Mouse (Mus musculus): ENCODE measurements around the gene Enho. TPM values are rescaled to one million over a fixed set of nuclear protein-coding genes. Genes with fewer than 3 reads are reported as not detected.

Enho gene
- polyA plus RNA-seq, 1 experiment from 2014 or later, result 33.7 TPM

- Histone ChIP-seq H3K36me3 (no peaks in the 10 kb centered on the region), H3K27ac (no peak overlapping the region), H3K27me3 (no peaks in the 10 kb centered on the region), H3K9ac (peak overlapping the region; percentile 7; the same call in 1 of the 2 replicates), H3K4me1 (peaks cover 52% of the 10 kb centered on the region), H3K4me3 (no peak overlapping the region), H3K9me3 (no peaks in the 10 kb centered on the region), H3K4me2 (replicated peaks) (no peak overlapping the region)
- ATAC-seq (ENCODE audit: insufficient number of reproducible peaks, insufficient read depth, low FRiP score, low TSS enrichment), result no peak
- WGBS, result 54% methylated on average over 13 of the region's 13 CpGs
Measured at GRCm38 (mm10) chr4:41677006-41677629, 37.0 kb upstream of the Enho start.

GRCm38 (mm10) chr4:41676248-41677005, 36.3 kb upstream of the Enho start:
- ATAC-seq (ENCODE audit: insufficient number of reproducible peaks, insufficient read depth, low FRiP score, low TSS enrichment), result no peak
- Histone ChIP-seq H3K4me1 (peaks cover 54% of the 10 kb centered on the region), H3K4me3 (no peak overlapping the region), H3K36me3 (no peaks in the 10 kb centered on the region), H3K9me3 (no peaks in the 10 kb centered on the region), H3K4me2 (replicated peaks) (no peak overlapping the region), H3K27ac (no peak overlapping the region; the same call in 1 of the 2 replicates), H3K9ac (no peak overlapping the region), H3K27me3 (no peaks in the 10 kb centered on the region)
- WGBS, result 62% methylated on average over 17 of the region's 17 CpGs

- H3K36me3 ChIP-seq, result 0 out of 2 replicates have a peak, but pooled peaks cover 4% of the 10 kb centered on the region
- no peaks in the 10 kb centered on the region for H3K27me3 ChIP-seq
- H3K4me3 ChIP-seq, result no peak overlapping the region
- WGBS, result 66% methylated on average over 19 of the region's 19 CpGs
- H3K9me3 ChIP-seq, result no peaks in the 10 kb centered on the region
- no peak overlapping the region for H3K27ac ChIP-seq
- H3K9ac ChIP-seq, result no peak overlapping the region
- H3K4me2 ChIP-seq (replicated peaks), result no peak overlapping the region
- no peak for ATAC-seq (ENCODE audit: insufficient number of reproducible peaks, insufficient read depth, low FRiP score, low TSS enrichment)
- peaks cover 37% of the 10 kb centered on the region for H3K4me1 ChIP-seq
Measured at GRCm38 (mm10) chr4:41673186-41673585, 33.1 kb upstream of the Enho start.

GRCm38 (mm10) chr4:41672522-41672963, 32.4 kb upstream of the Enho start:
- Histone ChIP-seq H3K27ac (0 out of 2 replicates have a peak overlapping the region, but pooled peaks have one; percentile 26), H3K27me3 (no peaks in the 10 kb centered on the region), H3K4me2 (replicated peaks) (no peak overlapping the region), H3K36me3 (0 out of 2 replicates have a peak, but pooled peaks cover 4% of the 10 kb centered on the region), H3K9ac (no peak overlapping the region), H3K4me3 (no peak overlapping the region), H3K4me1 (peaks cover 33% of the 10 kb centered on the region), H3K9me3 (no peaks in the 10 kb centered on the region)
- ATAC-seq (ENCODE audit: insufficient number of reproducible peaks, insufficient read depth, low FRiP score, low TSS enrichment), result 0 out of 2 replicates have a peak, but pooled peaks have one; percentile 4
- 39% methylated on average over 8 of the region's 8 CpGs for WGBS

GRCm38 (mm10) chr4:41671963-41672480, 31.9 kb upstream of the Enho start:
- H3K4me3 ChIP-seq, result no peak overlapping the region
- WGBS, result 11% methylated on average over 8 of the region's 8 CpGs
- peak; percentile 44; the same call in 1 of the 2 replicates for ATAC-seq (ENCODE audit: insufficient number of reproducible peaks, insufficient read depth, low FRiP score, low TSS enrichment)
- 0 out of 2 replicates have a peak overlapping the region, but pooled peaks have one; percentile 26 for H3K27ac ChIP-seq
- 0 out of 2 replicates have a peak, but pooled peaks cover 4% of the 10 kb centered on the region for H3K36me3 ChIP-seq
- H3K9ac ChIP-seq, result no peak overlapping the region
- H3K9me3 ChIP-seq, result no peaks in the 10 kb centered on the region
- no peaks in the 10 kb centered on the region for H3K27me3 ChIP-seq
- H3K4me2 ChIP-seq (replicated peaks), result 0 out of 2 replicates have a peak overlapping the region, but pooled peaks have one; percentile 8
- H3K4me1 ChIP-seq, result peaks cover 28% of the 10 kb centered on the region

GRCm38 (mm10) chr4:41671500-41671899, 31.4 kb upstream of the Enho start:
- ATAC-seq (ENCODE audit: insufficient number of reproducible peaks, insufficient read depth, low FRiP score, low TSS enrichment), result no peak
- WGBS, result 27% methylated on average over 5 of the region's 5 CpGs
- Histone ChIP-seq H3K36me3 (0 out of 2 replicates have a peak, but pooled peaks cover 4% of the 10 kb centered on the region), H3K4me3 (no peak overlapping the region), H3K27me3 (no peaks in the 10 kb centered on the region), H3K4me1 (peaks cover 27% of the 10 kb centered on the region), H3K9ac (no peak overlapping the region), H3K4me2 (replicated peaks) (no peak overlapping the region), H3K27ac (no peak overlapping the region), H3K9me3 (no peaks in the 10 kb centered on the region)

GRCm38 (mm10) chr4:41670836-41671235, 30.7 kb upstream of the Enho start:
- Histone ChIP-seq H3K4me1 (peaks cover 23% of the 10 kb centered on the region), H3K27me3 (no peaks in the 10 kb centered on the region)

GRCm38 (mm10) chr4:41666646-41667045, 26.5 kb upstream of the Enho start:
- no peak overlapping the region for H3K4me3 ChIP-seq
- ATAC-seq (ENCODE audit: insufficient number of reproducible peaks, insufficient read depth, low FRiP score, low TSS enrichment), result no peak
- 0 out of 2 replicates have a peak, but pooled peaks cover 7% of the 10 kb centered on the region for H3K36me3 ChIP-seq
- peaks cover 48% of the 10 kb centered on the region for H3K4me1 ChIP-seq
- H3K27me3 ChIP-seq, result peaks cover 3% of the 10 kb centered on the region; the same call in 1 of the 2 replicates
- WGBS, result 74% methylated on average over 11 of the region's 11 CpGs
- no peak overlapping the region for H3K9ac ChIP-seq
- no peak overlapping the region for H3K27ac ChIP-seq
- no peak overlapping the region for H3K4me2 ChIP-seq (replicated peaks)
- H3K9me3 ChIP-seq, result no peaks in the 10 kb centered on the region

More at GRCm38 (mm10) chr4:41670836-41671235, 30.7 kb upstream of the Enho start:
- WGBS, result 84% methylated on average over 18 of the region's 18 CpGs
- Histone ChIP-seq H3K27ac (no peak overlapping the region), H3K9me3 (no peaks in the 10 kb centered on the region), H3K9ac (no peak overlapping the region), H3K4me3 (no peak overlapping the region), H3K4me2 (replicated peaks) (no peak overlapping the region), H3K36me3 (0 out of 2 replicates have a peak, but pooled peaks cover 4% of the 10 kb centered on the region)
- ATAC-seq (ENCODE audit: insufficient number of reproducible peaks, insufficient read depth, low FRiP score, low TSS enrichment), result no peak

GRCm38 (mm10) chr4:41665009-41665675, 25.0 kb upstream of the Enho start:
- 2% methylated on average over 7 of the region's 8 CpGs for WGBS
- H3K4me2 ChIP-seq (replicated peaks), result peak overlapping the region; percentile 12
- no peak overlapping the region for H3K4me3 ChIP-seq
- H3K27me3 ChIP-seq, result peaks cover 3% of the 10 kb centered on the region; the same call in 1 of the 2 replicates
- peaks cover 58% of the 10 kb centered on the region for H3K4me1 ChIP-seq
- H3K9me3 ChIP-seq, result no peaks in the 10 kb centered on the region
- H3K36me3 ChIP-seq, result 0 out of 2 replicates have a peak, but pooled peaks cover 3% of the 10 kb centered on the region
- peak overlapping the region; percentile 19; the same call in 1 of the 2 replicates for H3K9ac ChIP-seq
- peak overlapping the region; percentile 80 for H3K27ac ChIP-seq
- ATAC-seq (ENCODE audit: insufficient number of reproducible peaks, insufficient read depth, low FRiP score, low TSS enrichment), result 0 out of 2 replicates have a peak, but pooled peaks have one; percentile 22

GRCm38 (mm10) chr4:41664533-41664932, 24.4 kb upstream of the Enho start:
- peak overlapping the region; percentile 80; the same call in 1 of the 2 replicates for H3K27ac ChIP-seq
- H3K4me1 ChIP-seq, result peaks cover 64% of the 10 kb centered on the region
- 22% methylated on average over 7 of the region's 7 CpGs for WGBS
- ATAC-seq (ENCODE audit: insufficient number of reproducible peaks, insufficient read depth, low FRiP score, low TSS enrichment), result no peak
- H3K36me3 ChIP-seq, result 0 out of 2 replicates have a peak, but pooled peaks cover 3% of the 10 kb centered on the region
- no peak overlapping the region for H3K9ac ChIP-seq
- H3K27me3 ChIP-seq, result peaks cover 3% of the 10 kb centered on the region; the same call in 1 of the 2 replicates
- no peak overlapping the region for H3K4me2 ChIP-seq (replicated peaks)
- no peak overlapping the region for H3K4me3 ChIP-seq
- H3K9me3 ChIP-seq, result no peaks in the 10 kb centered on the region

- 0 out of 2 replicates have a peak, but pooled peaks cover 3% of the 10 kb centered on the region for H3K36me3 ChIP-seq
- peaks cover 73% of the 10 kb centered on the region for H3K4me1 ChIP-seq
- peaks cover 3% of the 10 kb centered on the region; the same call in 1 of the 2 replicates for H3K27me3 ChIP-seq
- 19% methylated on average over 9 of the region's 9 CpGs for WGBS
- H3K9ac ChIP-seq, result no peak overlapping the region
- H3K4me2 ChIP-seq (replicated peaks), result no peak overlapping the region
- H3K9me3 ChIP-seq, result no peaks in the 10 kb centered on the region
- H3K27ac ChIP-seq, result no peak overlapping the region
- ATAC-seq (ENCODE audit: insufficient number of reproducible peaks, insufficient read depth, low FRiP score, low TSS enrichment), result no peak
- no peak overlapping the region for H3K4me3 ChIP-seq
Measured at GRCm38 (mm10) chr4:41663614-41664013, 23.5 kb upstream of the Enho start.

All from embryonic facial prominence, embryonic 12.5 days (tissue).